Mouse (Mus musculus): Measurements from ENCODE around the gene Bcar3. TPM values are rescaled to one million over a fixed set of nuclear protein-coding genes. Genes with fewer than 3 reads are reported as not detected.

Bcar3 gene
- polyA plus RNA-seq, 1 experiment = 8.2 TPM

DNA sequence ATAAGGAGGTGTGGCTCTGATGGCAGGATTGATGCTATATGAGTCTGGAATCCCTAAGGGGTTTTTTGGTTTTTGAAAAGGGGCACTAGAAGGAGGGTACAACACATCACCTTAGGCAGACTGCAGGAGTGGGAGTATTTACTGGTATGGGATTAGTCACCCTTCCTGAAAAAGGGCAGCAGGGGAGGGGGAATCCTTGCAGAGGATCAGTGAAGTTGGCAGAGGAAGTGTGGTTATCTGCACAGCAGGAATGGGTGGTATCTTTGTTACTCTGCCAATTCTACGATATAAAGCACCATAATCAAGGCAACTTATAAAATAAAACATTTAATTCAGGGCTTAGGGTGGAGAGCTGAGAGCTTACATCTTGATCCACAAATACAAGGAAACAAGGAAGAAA, 281.0 kb downstream of the Bcar3 start:
- TF ChIP-seq POLR2A (IDR thresholded peaks at IDR 0.05; ENCODE audit: control insufficient read depth, extremely low read depth, insufficient read depth, low read length, poor library complexity) (no peak), CTCF (IDR thresholded peaks at IDR 0.05; ENCODE audit: borderline replicate concordance, control insufficient read depth, extremely low read depth, insufficient read depth, low read length, poor library complexity) (no peak)
- 88% methylated on average over 1 of the region's 1 CpGs for WGBS
- no peak for DNase-seq
- no peaks in the 10 kb centered on the region for H3K27me3 ChIP-seq (ENCODE audit: control insufficient read depth, insufficient read depth, low read length)
- H3K27ac ChIP-seq (ENCODE audit: control insufficient read depth, insufficient read depth, low read length) = no peak overlapping the region
- no peak overlapping the region for H3K4me3 ChIP-seq (ENCODE audit: control insufficient read depth, insufficient read depth, low read length)
- H3K36me3 ChIP-seq (ENCODE audit: control insufficient read depth, insufficient read depth, low read length) = no peaks in the 10 kb centered on the region
- no peaks in the 10 kb centered on the region for H3K4me1 ChIP-seq (replicated peaks; ENCODE audit: control insufficient read depth, insufficient read depth, low read length)

DNA sequence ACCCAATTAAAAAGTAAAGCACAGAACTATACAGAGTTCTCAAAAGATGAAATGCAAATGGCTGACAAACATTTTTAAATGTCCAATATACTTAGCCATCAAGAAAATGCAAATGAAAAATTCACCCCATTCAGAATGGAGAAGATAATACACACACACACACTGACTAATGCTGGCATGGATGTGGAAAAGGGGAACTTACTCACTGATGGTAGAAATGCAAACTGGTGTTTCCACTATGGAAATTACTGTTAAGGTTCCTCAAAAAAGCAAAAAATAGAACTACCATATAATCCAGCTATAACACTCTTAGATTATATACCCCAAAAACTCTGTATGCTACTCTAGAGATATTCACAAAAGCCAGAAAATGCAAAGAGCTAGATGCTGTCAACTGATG, 283.4 kb downstream of the Bcar3 start:
- no peak for TF ChIP-seq CTCF (IDR thresholded peaks at IDR 0.05; ENCODE audit: borderline replicate concordance, control insufficient read depth, extremely low read depth, insufficient read depth, low read length, poor library complexity)
- no peak for TF ChIP-seq POLR2A (IDR thresholded peaks at IDR 0.05; ENCODE audit: control insufficient read depth, extremely low read depth, insufficient read depth, low read length, poor library complexity)

More for the DNA sequence above, 283.4 kb downstream of the Bcar3 start:
- H3K27ac ChIP-seq (ENCODE audit: control insufficient read depth, insufficient read depth, low read length) = no peak overlapping the region
- H3K4me3 ChIP-seq (ENCODE audit: control insufficient read depth, insufficient read depth, low read length) = no peak overlapping the region
- no peaks in the 10 kb centered on the region for H3K27me3 ChIP-seq (ENCODE audit: control insufficient read depth, insufficient read depth, low read length)
- DNase-seq = no peak
- no peaks in the 10 kb centered on the region for H3K36me3 ChIP-seq (ENCODE audit: control insufficient read depth, insufficient read depth, low read length)
- no peaks in the 10 kb centered on the region for H3K4me1 ChIP-seq (replicated peaks; ENCODE audit: control insufficient read depth, insufficient read depth, low read length)

Other genes with a start within 250 kb of the Bcar3 start
- 0.29 and 0.58 TPM in 2 replicates for gene Abca4, start 249.7 kb upstream of the Bcar3 start, polyA plus RNA-seq (2012; rRNA removed)
- gene Gclm, start 48.6 kb upstream of the Bcar3 start, polyA plus RNA-seq (2012; rRNA removed) = 32.5 and 53.3 TPM in 2 replicates
- gene Dnttip2, start 19.7 kb upstream of the Bcar3 start, polyA plus RNA-seq (2012; rRNA removed) = 11.1 and 11.6 TPM in 2 replicates